Mouse (Mus musculus): ENCODE results near the gene C1ql2. TPM values are rescaled to one million over a fixed set of nuclear protein-coding genes. Genes with fewer than 3 reads are reported as not detected.
A peak's percentile ranks its signal among the peaks of the same experiment; 100 is the strongest.

Gene C1ql2
- polyA plus RNA-seq, 1 experiment from 2014 or later = not detected

DNA sequence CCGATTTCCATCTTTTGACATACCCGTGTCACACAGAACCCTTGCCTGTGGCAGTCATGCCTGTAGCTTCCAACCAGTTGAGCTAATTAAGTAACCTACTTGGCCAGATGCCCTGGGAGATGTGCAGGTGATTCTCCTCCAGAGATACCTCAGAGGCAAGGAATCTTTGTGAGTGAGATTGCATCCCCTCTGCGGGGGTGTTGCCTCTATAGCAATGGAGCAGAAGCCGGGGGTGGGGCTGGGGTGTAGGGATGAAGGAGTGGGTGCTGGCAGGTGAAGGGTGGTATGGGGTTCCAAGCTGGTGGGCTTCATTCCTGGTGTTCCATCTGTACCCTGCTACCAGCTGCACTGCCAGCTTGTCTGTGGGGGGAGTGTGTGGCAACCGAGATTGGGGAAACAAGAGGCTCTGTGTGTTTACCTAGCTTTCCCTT is 17.2 kb upstream of the C1ql2 start:
- Histone ChIP-seq H3K9ac (replicated peaks; ENCODE audit: low read depth) (no peak overlapping the region), H3K27ac (ENCODE audit: low read length) (no peak overlapping the region), H3K36me3 (ENCODE audit: insufficient read depth, low read length) (no peaks in the 10 kb centered on the region), H3K4me1 (ENCODE audit: insufficient read depth, low read depth, low read length) (no peaks in the 10 kb centered on the region), H3K9me3 (ENCODE audit: low read length) (no peaks in the 10 kb centered on the region), H3K4me2 (replicated peaks; ENCODE audit: low read depth, low read length) (no peak overlapping the region), H3K27me3 (replicated peaks; ENCODE audit: insufficient read depth, low read length) (no peaks in the 10 kb centered on the region), H3K4me3 (ENCODE audit: low read depth, low read length) (no peak overlapping the region)
- DNase-seq (ENCODE audit: low spot score) = no peak
- ATAC-seq = no peak
- TF ChIP-seq CTCF (IDR thresholded peaks at IDR 0.05) = no peak
- TF ChIP-seq EP300 (IDR thresholded peaks at IDR 0.05) = no peak
- WGBS = 75% methylated on average over 5 of the region's 5 CpGs

DNA sequence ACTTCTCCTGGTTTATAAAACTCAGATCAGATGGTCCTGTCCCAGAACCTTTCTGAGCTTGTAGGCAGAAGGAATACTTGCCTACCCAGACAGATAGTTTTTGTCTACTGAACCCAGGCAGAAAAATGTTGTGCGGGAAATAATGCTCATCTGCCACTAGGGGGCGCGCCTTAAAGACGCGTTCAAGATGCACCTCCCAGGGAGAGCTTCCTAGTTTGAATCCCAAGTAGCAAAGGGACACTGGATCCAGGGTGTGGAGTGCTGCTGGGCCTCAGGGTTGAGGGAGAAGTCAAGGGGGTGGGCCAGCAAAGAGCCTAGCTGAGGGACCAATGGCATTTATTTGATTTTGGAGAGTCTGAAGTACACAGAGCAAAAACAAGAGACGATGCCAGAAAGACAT is 12.7 kb upstream of the C1ql2 start:
- H3K9ac ChIP-seq (replicated peaks; ENCODE audit: low read depth) = no peak overlapping the region
- H3K4me1 ChIP-seq (ENCODE audit: insufficient read depth, low read depth, low read length) = no peaks in the 10 kb centered on the region
- DNase-seq (ENCODE audit: low spot score) = peak; percentile 59
- no peak overlapping the region for H3K4me3 ChIP-seq (ENCODE audit: low read depth, low read length)
- H3K4me2 ChIP-seq (replicated peaks; ENCODE audit: low read depth, low read length) = no peak overlapping the region
- H3K27me3 ChIP-seq (replicated peaks; ENCODE audit: insufficient read depth, low read length) = no peaks in the 10 kb centered on the region
- no peaks in the 10 kb centered on the region for H3K36me3 ChIP-seq (ENCODE audit: insufficient read depth, low read length)
- H3K9me3 ChIP-seq (ENCODE audit: low read length) = no peaks in the 10 kb centered on the region
- 16% methylated on average over 6 of the region's 6 CpGs for WGBS
- ATAC-seq = no peak
- no peak overlapping the region for H3K27ac ChIP-seq (ENCODE audit: low read length)
- TF ChIP-seq EP300 (IDR thresholded peaks at IDR 0.05) = no peak
- peak; percentile 83 for TF ChIP-seq CTCF (IDR thresholded peaks at IDR 0.05)

DNA sequence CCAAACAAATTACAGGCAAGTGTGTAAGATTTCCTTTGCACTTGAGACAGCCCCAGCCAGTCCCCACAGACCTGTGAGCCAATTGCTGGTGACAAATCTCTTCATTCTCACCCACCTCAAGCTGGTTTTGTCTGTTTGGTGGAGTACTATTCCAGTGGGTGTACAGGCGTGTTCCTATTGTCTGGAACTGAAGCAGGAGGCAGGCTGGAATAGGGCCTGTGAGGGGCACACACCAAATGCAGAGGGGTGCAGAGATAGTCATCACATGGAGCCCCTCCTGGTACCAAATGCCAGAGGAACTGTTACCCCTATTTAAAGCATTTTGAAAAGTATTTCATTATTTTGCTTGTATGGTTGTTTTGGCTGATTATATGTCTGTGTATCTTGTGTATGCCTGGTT is 12.2 kb upstream of the C1ql2 start:
- Histone ChIP-seq H3K27me3 (replicated peaks; ENCODE audit: insufficient read depth, low read length) (no peaks in the 10 kb centered on the region), H3K4me3 (ENCODE audit: low read depth, low read length) (no peak overlapping the region), H3K4me1 (ENCODE audit: insufficient read depth, low read depth, low read length) (no peaks in the 10 kb centered on the region), H3K27ac (ENCODE audit: low read length) (no peak overlapping the region), H3K9ac (replicated peaks; ENCODE audit: low read depth) (no peak overlapping the region), H3K4me2 (replicated peaks; ENCODE audit: low read depth, low read length) (no peak overlapping the region), H3K36me3 (ENCODE audit: insufficient read depth, low read length) (no peaks in the 10 kb centered on the region), H3K9me3 (ENCODE audit: low read length) (no peaks in the 10 kb centered on the region)
- ATAC-seq = no peak
- no peak for DNase-seq (ENCODE audit: low spot score)
- TF ChIP-seq CTCF (IDR thresholded peaks at IDR 0.05) (no peak), EP300 (IDR thresholded peaks at IDR 0.05) (no peak)
- WGBS = 64% methylated on average over 1 of the region's 1 CpGs

DNA sequence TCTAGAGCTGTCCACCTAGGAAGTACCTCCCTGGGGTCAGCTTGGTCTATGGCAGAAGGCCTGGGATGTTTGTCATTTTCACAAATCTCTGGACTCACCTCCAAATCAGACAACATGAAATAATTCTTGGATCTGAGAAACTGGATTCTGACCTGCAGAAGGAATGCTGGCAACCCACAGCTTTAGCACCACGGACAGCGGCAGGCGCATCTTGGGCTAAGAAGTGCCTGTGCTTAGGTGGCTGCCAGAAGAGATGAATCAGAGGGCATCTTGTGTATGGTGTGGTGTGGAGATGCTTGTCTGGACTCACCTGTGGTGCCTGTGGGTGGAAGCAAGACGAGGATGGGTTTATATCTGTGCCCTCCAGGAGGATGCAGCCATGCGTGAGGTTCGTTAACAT is 8.5 kb upstream of the C1ql2 start:
- TF ChIP-seq EP300 (IDR thresholded peaks at IDR 0.05) (no peak), CTCF (IDR thresholded peaks at IDR 0.05) (no peak)
- Histone ChIP-seq H3K4me3 (ENCODE audit: low read depth, low read length) (no peak overlapping the region), H3K36me3 (ENCODE audit: insufficient read depth, low read length) (no peaks in the 10 kb centered on the region), H3K9ac (replicated peaks; ENCODE audit: low read depth) (no peak overlapping the region), H3K9me3 (ENCODE audit: low read length) (no peaks in the 10 kb centered on the region), H3K4me1 (ENCODE audit: insufficient read depth, low read depth, low read length) (no peaks in the 10 kb centered on the region), H3K27me3 (replicated peaks; ENCODE audit: insufficient read depth, low read length) (no peaks in the 10 kb centered on the region), H3K27ac (ENCODE audit: low read length) (no peak overlapping the region), H3K4me2 (replicated peaks; ENCODE audit: low read depth, low read length) (no peak overlapping the region)
- 38% methylated on average over 6 of the region's 6 CpGs for whole genome bisulfite sequencing
- DNase-seq (ENCODE audit: low spot score) = peak; percentile 21
- ATAC-seq = no peak

DNA sequence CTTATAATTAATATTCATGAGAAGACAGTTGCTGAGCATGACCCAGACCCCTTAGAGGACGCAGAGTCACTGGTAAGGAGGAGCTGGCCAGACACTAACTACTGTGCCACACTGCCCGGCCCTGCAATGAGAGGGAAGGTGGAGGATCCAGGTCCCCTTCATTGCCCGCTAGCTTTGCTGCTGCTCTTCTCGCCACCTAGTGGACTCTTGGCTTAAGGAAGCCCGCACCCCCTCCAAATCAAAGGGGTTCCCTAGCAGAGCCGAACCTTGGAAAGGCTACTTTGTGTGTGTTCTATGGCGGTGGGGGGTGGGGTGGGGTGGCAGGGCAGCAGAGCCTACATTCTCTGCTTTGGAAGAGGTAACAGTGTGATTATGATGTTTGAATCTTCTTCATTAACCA is 2.4 kb upstream of the C1ql2 start:
- no peak overlapping the region for H3K27ac ChIP-seq (ENCODE audit: low read length)
- no peaks in the 10 kb centered on the region for H3K36me3 ChIP-seq (ENCODE audit: insufficient read depth, low read length)
- H3K4me2 ChIP-seq (replicated peaks; ENCODE audit: low read depth, low read length) = no peak overlapping the region
- H3K9me3 ChIP-seq (ENCODE audit: low read length) = no peaks in the 10 kb centered on the region
- TF ChIP-seq CTCF (IDR thresholded peaks at IDR 0.05) (peak; percentile 36), EP300 (IDR thresholded peaks at IDR 0.05) (no peak)
- no peak for ATAC-seq
- H3K4me1 ChIP-seq (ENCODE audit: insufficient read depth, low read depth, low read length) = no peaks in the 10 kb centered on the region
- no peak overlapping the region for H3K9ac ChIP-seq (replicated peaks; ENCODE audit: low read depth)
- H3K27me3 ChIP-seq (replicated peaks; ENCODE audit: insufficient read depth, low read length) = peaks cover 39% of the 10 kb centered on the region
- 24% methylated on average over 7 of the region's 7 CpGs for WGBS
- H3K4me3 ChIP-seq (ENCODE audit: low read depth, low read length) = no peak overlapping the region
- DNase-seq (ENCODE audit: low spot score) = no peak

DNA sequence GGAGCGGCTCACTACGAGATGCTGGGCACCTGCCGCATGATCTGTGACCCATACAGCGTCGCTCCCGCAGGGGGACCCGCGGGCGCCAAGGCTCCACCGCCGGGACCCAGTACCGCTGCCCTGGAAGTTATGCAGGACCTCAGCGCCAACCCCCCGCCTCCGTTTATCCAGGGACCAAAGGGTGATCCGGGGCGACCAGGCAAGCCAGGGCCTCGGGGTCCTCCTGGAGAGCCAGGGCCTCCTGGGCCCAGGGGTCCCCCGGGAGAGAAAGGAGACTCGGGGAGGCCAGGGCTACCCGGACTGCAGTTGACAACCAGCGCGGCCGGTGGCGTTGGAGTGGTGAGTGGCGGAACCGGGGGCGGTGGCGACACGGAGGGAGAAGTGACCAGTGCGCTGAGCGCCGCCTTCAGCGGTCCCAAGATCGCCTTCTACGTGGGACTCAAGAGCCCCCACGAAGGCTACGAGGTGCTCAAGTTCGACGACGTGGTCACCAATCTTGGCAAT is 842 bp downstream of the C1ql2 start:
- no peak for DNase-seq (ENCODE audit: low spot score)
- Histone ChIP-seq H3K9ac (replicated peaks; ENCODE audit: low read depth) (no peak overlapping the region), H3K36me3 (ENCODE audit: insufficient read depth, low read length) (no peaks in the 10 kb centered on the region), H3K9me3 (ENCODE audit: low read length) (no peaks in the 10 kb centered on the region), H3K27me3 (replicated peaks; ENCODE audit: insufficient read depth, low read length) (peaks cover 45% of the 10 kb centered on the region), H3K27ac (ENCODE audit: low read length) (no peak overlapping the region), H3K4me3 (ENCODE audit: low read depth, low read length) (peak overlapping the region; percentile 26), H3K4me2 (replicated peaks; ENCODE audit: low read depth, low read length) (peak overlapping the region; percentile 46), H3K4me1 (ENCODE audit: insufficient read depth, low read depth, low read length) (no peaks in the 10 kb centered on the region)
- no peak for TF ChIP-seq EP300 (IDR thresholded peaks at IDR 0.05)
- no peak for TF ChIP-seq CTCF (IDR thresholded peaks at IDR 0.05)
- ATAC-seq = no peak
- WGBS = 2% methylated on average over 39 of the region's 41 CpGs
